Mouse (Mus musculus) gonadal fat pad, adult 2 months (tissue): ENCODE data around the gene Atxn2. TPM values are rescaled to one million over a fixed set of nuclear protein-coding genes. Genes with fewer than 3 reads are reported as not detected.

ENCODE experiments used
- DNase-seq: peaks from one replicate; pipeline ENCODE4 v3.0.0-alpha.2; 2012; ENCODE audit warnings: low read depth
- polyA plus RNA-seq: library from polyadenylated mRNA; depleted of rRNA; stranded (reverse); fragments of >200 nt; gene quantifications from 2 replicates; pipeline ENCODE4 v1.2.3, GENCODE M21; 2012

Atxn2 gene
- polyA plus RNA-seq, 1 experiment, result 70.6 TPM

- DNase-seq, result no peak
Observed at GRCm38 (mm10) chr5:121815867-121816380, 104.8 kb downstream of the Atxn2 start.

- no peak for DNase-seq
Observed at GRCm38 (mm10) chr5:121816611-121817010, 105.5 kb downstream of the Atxn2 start.

GRCm38 (mm10) chr5:121817551-121817950, 106.4 kb downstream of the Atxn2 start:
- no peak for DNase-seq

- DNase-seq, result no peak
Observed at GRCm38 (mm10) chr5:121818401-121818800, 107.3 kb downstream of the Atxn2 start.

- DNase-seq, result no peak
Observed at GRCm38 (mm10) chr5:121818862-121819261, 107.7 kb downstream of the Atxn2 start.

GRCm38 (mm10) chr5:121819559-121819958, 108.4 kb downstream of the Atxn2 start:
- no peak for DNase-seq

- no peak for DNase-seq
Observed at GRCm38 (mm10) chr5:121820161-121820560, 109.0 kb downstream of the Atxn2 start.

- no peak for DNase-seq
Observed at GRCm38 (mm10) chr5:121820657-121821056, 109.5 kb downstream of the Atxn2 start.

- DNase-seq, result no peak
Observed at GRCm38 (mm10) chr5:121821116-121821515, 110.0 kb downstream of the Atxn2 start.

- no peak for DNase-seq
Observed at GRCm38 (mm10) chr5:121821552-121821951, 110.4 kb downstream of the Atxn2 start.

- no peak for DNase-seq
Observed at GRCm38 (mm10) chr5:121822786-121823505, 111.8 kb downstream of the Atxn2 start.

- DNase-seq, result no peak
Observed at GRCm38 (mm10) chr5:121823668-121824067, 112.5 kb downstream of the Atxn2 start.

GRCm38 (mm10) chr5:121824121-121824520, 113.0 kb downstream of the Atxn2 start:
- no peak for DNase-seq

GRCm38 (mm10) chr5:121825606-121826005, 114.5 kb downstream of the Atxn2 start:
- DNase-seq, result no peak

GRCm38 (mm10) chr5:121827876-121828275, 116.7 kb downstream of the Atxn2 start:
- no peak for DNase-seq

GRCm38 (mm10) chr5:121828491-121829432, 117.6 kb downstream of the Atxn2 start:
- DNase-seq, result no peak

GRCm38 (mm10) chr5:121831002-121831601, 120.0 kb downstream of the Atxn2 start:
- no peak for DNase-seq

GRCm38 (mm10) chr5:121832376-121833155, 121.4 kb downstream of the Atxn2 start:
- DNase-seq, result no peak

GRCm38 (mm10) chr5:121833159-121833558, 122.0 kb downstream of the Atxn2 start:
- DNase-seq, result no peak

GRCm38 (mm10) chr5:121833572-121834240, 122.6 kb downstream of the Atxn2 start:
- no peak for DNase-seq

- DNase-seq, result no peak
Observed at GRCm38 (mm10) chr5:121834241-121834606, 123.1 kb downstream of the Atxn2 start.
